Mouse (Mus musculus): ENCODE measurements around the gene Rdx.

DNA sequence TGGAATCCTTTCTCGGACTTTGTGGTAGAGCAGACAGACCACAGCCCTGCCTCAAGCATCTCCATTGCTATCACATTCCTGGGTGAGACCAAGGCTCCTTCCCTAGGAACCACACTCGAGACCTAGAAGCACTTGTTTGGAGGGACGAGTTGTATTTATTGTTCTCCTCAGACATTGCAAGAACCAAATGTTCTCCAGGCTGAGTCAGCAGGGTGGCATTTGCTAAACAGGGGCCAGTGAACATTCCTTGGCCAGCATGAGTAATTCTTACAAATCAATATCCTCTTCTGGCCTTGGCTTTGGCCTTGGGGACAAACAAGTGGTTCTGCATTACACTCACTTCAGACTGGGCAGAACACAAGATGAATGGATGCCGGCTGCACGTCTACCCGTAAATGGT is 58.5 kb downstream of the Rdx start:
- TF ChIP-seq CTCF (IDR thresholded peaks at IDR 0.05; ENCODE audit: borderline replicate concordance, extremely low read depth, insufficient read depth, insufficient read length) = no peak
- TF ChIP-seq POLR2A (IDR thresholded peaks at IDR 0.05; ENCODE audit: borderline replicate concordance, extremely low read depth, insufficient read depth, insufficient read length, poor library complexity, severe bottlenecking) = no peak

All from brain, embryonic 14.5 days (tissue).